Mouse (Mus musculus) 416B (cell line): Measurements from ENCODE around the gene Hoxd13.

Source experiments
- DNase-seq: peaks from one replicate; pipeline ENCODE4 v3.0.0; 2011; ENCODE audit warnings: low read depth

Gene Hoxd13

DNA sequence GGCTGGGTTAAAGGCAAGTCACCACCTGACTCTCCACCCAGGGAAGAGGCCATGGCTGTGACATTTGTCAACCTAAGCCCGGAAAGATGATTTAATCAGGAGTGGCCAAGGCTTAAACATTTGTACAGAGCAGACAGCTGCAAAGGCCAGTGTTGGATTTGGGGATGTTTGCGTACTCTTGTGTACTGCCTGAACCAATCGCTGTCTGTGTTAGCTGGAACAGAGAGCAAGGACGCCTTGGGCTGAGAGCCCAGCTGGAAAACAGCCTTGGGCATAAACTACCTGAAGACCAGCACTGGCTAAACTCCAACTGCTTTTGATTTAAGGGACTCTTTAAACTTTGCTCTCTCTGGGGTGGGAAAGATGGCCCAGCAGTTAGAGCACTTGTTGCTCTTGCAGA lies 40.6 kb downstream of the Hoxd13 start:
- DNase-seq: no peak

DNA sequence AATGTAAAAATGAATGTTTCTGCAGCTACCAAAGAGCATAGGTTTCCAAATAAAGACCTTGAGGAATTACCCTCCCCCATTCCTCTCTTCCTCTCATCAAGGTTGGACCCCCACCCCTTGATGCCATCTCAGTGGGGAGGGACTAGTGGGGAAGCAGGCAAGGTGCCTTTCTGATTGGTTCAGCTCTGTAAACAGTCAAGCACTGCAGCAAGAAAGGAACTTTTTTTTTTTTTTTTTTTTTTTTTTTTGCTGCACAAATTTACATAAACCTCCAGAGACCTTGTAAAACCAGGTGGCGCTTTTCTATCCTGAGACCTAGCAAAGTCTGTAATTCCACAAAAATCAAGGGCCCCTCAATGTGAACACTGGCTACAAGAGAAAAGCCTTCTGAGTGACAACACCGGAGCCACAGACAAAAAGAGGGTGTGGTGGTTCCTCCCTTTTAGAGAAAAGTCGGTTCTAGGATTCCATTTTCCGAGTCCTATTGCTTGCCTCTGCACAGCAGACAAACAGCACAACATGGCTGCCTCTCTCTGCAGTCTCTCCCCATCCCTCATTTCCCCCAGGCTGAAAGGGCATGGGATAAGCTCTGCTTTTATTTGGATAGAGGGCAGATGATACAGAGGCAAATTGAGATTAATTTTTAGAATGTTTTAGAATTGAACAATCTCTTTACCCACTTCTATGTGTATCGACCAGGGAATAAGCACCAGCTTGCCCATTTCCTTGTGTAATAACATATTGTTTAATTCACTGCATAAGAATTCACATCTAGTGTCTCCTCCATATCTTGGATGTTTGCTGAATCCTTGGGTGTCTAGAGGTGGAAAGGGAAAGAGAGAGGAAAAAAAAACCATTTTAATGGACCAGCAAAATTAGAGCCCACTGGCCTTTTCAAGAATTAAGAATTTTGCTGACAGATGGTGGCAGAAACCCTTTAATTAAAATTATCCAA lies 41.6 kb downstream of the Hoxd13 start:
- no peak for DNase-seq

- DNase-seq: no peak
Measured at GRCm38 (mm10) chr2:74710929-74711543, 42.9 kb downstream of the Hoxd13 start.

DNA sequence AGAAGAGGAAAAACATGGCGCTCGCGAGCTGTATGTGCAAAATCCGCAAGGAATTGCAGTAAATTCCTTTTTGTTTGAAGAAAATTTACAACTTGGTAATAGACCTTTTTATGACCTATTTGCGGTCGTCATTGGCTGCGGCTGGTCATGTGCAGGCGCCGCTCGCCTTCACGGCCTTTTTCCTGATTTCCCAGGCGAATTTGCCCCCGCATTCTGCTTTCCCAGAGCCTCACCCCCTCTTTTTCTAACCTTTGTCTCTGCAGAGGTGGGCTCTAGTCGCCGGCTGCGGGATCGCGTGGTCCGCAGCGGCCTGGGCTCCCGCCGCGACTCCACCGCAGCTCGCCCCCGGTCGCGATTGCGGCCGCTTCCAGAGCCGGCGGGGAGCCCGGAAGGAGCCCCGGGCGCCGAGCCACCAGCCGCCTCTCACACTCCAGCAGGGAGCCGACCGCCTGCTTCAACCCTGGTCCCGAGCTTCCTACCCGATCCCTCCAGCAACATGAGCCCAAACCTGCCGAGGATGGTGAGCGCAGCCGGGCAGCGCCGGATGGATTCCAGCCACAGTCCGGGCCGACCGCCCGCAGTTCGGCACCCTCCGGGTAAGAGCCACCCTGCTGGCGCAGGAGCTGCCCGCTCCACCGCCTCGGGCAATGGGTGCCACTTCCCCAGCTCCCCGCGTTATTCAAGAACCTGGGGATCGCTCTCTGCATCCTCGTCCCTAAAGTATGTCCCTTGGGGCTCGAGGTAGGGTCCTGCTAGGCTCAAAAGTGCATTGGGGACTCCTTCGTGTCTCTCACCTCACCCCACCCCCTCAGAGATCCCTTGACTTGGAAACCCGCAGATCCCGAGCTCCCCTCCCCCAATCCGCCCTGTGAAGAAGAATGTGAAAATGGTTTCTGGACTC lies 43.9 kb downstream of the Hoxd13 start, which contains the start of the genes Hoxd3 and Hoxd4:
TSS of gene Hoxd3 (plus strand) at position 207 of the 901 bp plus-strand sequence.
TSS of gene Hoxd4 (plus strand) at position 209 of the 901 bp plus-strand sequence.
- DNase-seq: no peak

- no peak for DNase-seq
Measured at GRCm38 (mm10) chr2:74713239-74714150, 45.4 kb downstream of the Hoxd13 start.

DNA sequence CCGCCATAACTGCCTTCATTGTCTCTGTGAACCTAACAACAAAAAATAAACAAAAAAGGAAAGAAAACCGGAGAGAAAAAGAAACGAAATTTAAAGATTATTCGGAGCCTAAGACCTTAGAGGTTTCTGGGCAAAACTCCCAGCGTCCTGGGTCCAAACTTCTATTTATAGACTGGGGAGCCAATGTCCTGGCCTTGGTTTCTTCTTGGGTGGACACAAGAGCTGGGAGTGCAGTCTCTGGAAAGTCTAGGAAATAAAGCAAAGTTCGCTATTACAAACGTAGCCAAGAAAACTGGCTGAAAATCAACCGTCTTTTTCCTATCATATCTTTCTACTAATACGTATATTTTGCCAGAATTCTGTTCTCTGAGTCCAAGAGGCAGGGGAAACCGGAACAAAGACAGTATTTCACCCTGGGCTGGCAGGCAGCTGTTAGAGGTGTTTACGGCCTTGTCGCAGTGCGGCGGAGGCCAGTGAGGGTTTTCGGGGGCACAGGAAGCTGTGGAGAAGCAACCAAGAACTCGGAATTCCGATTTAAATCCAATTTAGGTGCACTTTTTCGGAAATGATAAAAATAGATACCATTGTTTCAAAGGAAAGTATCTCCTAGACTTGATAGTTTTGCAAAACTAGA lies 46.2 kb downstream of the Hoxd13 start:
- no peak for DNase-seq

- no peak for DNase-seq
Measured at GRCm38 (mm10) chr2:74714881-74715280, 46.8 kb downstream of the Hoxd13 start.

- peak; percentile 85 for DNase-seq
Measured at GRCm38 (mm10) chr2:74715504-74716241, 47.6 kb downstream of the Hoxd13 start.

DNA sequence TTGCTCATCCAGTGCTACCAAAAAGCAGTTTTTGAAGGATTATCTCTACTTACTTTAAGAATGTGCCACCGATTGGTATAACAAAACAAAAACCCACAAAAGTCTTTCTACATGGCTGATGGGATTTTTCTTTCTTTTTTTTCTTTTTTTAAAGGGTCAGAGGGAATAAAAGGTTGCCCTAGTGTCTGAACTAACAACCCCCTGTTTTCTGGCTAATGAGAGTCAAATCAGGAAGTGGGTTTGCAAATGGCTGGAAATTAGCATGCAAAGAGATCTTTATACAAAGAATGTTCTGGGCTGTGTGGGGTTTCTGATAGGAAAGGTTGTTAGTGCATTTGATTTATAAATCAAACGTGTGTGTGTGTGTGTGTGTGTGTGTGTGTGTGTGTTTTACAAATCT lies 52.3 kb downstream of the Hoxd13 start:
- no peak for DNase-seq

DNA sequence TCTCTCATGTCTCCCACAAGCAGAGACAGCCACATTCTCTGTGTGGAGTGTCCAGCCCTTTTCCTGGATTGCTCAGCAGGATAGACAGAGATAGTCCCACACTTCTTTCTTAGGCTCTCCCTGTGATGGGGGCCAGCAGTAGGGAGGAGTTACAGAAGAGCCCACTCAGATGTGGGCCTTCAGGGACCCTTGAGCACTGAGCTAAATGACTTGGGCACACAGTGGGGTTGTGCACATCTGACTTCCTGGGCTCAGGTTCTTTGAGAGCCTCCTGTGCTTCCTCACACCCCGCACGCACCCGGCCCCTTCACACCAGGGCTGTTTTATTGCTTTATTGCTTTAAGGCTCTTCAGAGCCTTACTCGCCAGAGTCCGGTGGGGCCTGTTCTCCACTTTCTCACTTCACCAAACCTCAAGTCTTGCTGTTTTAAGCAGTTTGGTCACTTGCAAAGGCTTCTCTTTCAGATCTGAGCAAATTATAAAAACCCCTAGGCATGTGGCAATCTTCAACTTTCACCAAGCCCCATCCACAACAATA lies 52.9 kb downstream of the Hoxd13 start:
- DNase-seq: no peak
